Mouse (Mus musculus): ENCODE results near the gene A230050P20Rik.

The A230050P20Rik gene

GRCm38 (mm10) chr9:20875021-20875790 is 6.8 kb downstream of the A230050P20Rik start:
- DNase-seq, result no peak

- no peak for DNase-seq
Measured at GRCm38 (mm10) chr9:20876318-20877117, 8.1 kb downstream of the A230050P20Rik start.

- no peak for DNase-seq
Measured at GRCm38 (mm10) chr9:20877118-20878040, 8.9 kb downstream of the A230050P20Rik start.

DNA sequence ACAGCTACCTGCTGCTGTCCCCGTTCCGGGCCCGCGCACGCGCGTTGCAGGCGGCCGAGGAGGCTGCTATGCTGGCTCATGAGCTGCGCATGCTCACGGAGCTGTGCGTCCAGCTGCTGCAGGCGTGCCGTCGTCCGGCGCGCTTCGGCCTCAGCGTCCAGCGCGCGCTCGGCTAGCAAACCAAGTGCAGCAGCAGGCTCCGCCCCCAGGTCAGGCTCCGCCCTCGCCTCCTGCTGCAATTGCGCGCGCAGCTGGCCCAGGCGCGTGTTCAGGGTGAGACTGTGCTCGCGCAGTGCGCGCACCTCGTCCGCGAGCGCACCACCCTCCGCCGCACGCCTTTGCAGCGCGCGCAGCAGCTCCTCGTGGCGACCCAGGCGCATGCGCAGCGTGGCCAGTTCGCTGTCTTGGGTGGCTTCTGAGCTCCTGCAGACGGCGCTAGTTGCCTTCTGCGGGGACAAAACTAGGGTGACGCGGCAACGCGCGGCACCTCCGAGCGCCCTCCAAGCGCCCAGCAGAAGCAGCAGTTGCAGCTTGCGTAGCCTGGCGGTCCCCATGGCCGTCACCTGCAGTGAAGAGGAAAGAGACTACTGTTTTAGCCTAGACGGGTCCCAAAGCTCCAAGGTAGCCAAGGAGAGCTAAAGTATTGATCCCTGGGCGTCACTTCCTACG is 9.7 kb downstream of the A230050P20Rik start:
- peak; percentile 100 for DNase-seq

DNA sequence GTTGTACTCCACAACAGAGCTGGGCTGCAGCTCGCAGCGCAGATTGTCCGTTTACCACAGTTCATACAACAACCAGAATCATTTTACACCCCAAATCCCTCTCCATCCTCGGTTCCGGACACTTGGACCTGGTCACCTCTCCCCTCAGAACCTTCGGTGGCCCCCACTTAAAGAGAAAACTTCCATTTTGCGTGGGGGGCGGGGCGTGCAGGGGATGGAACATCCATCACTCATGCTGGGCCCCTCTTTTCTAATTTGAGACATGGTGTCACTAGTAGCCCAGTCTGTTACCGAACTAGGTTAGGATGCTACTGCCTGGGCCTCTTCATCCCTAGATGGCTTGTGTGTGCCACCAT is 10.2 kb downstream of the A230050P20Rik start:
- no peak for DNase-seq

GRCm38 (mm10) chr9:20879097-20879792 is 10.8 kb downstream of the A230050P20Rik start, which contains the start of gene Angptl6:
TSS of gene Angptl6 (minus strand) at chr9:20879727.
- no peak for DNase-seq

- DNase-seq, result no peak
Measured at GRCm38 (mm10) chr9:20886563-20886962, 18.1 kb downstream of the A230050P20Rik start.

DNA sequence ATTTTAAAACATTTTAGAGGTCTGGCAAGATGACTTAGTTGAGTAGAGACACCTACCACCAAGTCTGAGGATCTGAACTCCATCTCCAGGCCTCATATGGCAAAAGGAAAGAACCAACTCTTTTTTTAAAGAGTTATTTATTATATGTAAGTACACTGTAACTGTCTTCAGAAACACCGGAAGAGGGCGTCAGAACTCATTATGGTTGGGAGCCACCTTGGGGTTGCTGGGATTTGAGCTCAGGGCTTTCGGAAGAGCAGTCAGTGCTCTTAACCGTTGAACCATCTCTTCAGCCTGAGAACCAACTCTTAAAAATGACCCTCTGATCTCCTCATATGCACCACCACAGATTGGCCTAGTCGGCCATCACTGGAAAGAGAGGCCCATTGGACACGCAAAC is 18.7 kb downstream of the A230050P20Rik start:
- DNase-seq, result no peak

GRCm38 (mm10) chr9:20887704-20888385 is 19.4 kb downstream of the A230050P20Rik start, which contains the start of gene Ppan:
TSS of gene Ppan (plus strand) at chr9:20888175.
- DNase-seq, result peak; percentile 97

- no peak for DNase-seq
Measured at GRCm38 (mm10) chr9:20888386-20888765, 19.9 kb downstream of the A230050P20Rik start.

- no peak for DNase-seq
Measured at GRCm38 (mm10) chr9:20889185-20890141, 21.0 kb downstream of the A230050P20Rik start.

DNA sequence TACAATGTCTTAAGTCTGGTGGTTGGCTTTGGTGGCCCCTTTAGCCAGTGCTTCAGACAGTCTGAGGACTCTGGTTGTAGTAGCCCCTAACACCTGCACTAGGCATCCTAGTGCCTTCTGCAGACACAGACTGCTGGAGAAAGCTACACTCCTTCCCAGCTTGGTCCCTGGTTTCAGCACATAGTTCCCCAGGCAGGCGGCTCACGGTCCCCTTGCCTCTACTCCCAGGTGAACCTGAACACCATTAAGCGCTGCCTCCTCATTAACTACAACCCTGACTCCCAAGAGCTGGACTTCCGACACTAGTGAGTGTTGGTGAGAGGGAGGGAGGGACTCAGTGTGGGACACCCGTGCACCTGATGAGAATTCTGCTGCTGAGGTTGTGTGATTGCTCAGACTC is 22.0 kb downstream of the A230050P20Rik start:
- DNase-seq, result no peak

- no peak for DNase-seq
Measured at GRCm38 (mm10) chr9:20891339-20892103, 23.1 kb downstream of the A230050P20Rik start.

DNA sequence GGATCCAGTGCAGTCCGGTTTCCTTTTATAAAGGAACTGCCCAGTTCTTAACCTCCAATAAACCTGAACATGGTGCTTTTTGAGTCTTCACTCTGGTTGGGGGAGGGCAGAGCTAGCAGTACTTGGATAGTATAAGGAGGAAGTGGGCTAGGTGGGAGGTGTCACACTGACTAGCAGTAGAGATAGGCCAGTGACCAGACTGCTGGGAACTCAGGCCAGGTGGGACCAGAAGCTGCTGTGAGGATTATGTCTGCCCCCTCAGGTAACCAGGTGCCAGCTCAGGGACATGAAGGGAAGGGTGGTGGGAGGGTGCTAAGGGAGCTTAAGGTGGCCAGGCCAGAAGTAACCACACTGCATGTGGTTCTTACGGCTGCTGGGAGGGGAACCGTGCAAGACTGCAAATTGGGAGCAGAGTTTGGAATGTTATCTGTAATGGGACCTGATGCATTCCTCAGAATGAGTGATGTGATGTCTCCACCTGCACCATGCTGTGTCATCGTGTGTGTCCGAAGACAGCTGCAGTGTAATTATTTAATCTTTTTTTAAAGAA is 23.7 kb downstream of the A230050P20Rik start:
- no peak for DNase-seq

DNA sequence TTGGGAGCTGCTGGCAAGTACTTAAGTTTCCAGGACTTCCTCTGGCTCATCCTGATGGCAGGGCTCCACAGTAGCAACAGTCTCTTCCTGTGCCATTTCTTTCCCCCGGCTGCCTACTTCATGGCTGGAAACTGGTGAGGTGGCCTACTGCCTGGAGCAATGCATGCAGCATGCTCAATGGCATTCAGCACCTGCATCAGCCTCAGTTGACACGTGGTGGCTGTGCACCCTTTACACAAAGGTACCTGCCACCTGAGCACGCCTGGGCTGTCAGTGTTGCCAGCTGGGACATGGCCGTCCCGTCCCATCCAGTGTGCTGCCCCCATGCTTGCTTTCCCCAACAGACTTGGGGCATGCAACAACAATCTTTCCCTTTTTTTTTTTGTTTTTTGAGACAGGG is 24.6 kb downstream of the A230050P20Rik start:
- no peak for DNase-seq

DNA sequence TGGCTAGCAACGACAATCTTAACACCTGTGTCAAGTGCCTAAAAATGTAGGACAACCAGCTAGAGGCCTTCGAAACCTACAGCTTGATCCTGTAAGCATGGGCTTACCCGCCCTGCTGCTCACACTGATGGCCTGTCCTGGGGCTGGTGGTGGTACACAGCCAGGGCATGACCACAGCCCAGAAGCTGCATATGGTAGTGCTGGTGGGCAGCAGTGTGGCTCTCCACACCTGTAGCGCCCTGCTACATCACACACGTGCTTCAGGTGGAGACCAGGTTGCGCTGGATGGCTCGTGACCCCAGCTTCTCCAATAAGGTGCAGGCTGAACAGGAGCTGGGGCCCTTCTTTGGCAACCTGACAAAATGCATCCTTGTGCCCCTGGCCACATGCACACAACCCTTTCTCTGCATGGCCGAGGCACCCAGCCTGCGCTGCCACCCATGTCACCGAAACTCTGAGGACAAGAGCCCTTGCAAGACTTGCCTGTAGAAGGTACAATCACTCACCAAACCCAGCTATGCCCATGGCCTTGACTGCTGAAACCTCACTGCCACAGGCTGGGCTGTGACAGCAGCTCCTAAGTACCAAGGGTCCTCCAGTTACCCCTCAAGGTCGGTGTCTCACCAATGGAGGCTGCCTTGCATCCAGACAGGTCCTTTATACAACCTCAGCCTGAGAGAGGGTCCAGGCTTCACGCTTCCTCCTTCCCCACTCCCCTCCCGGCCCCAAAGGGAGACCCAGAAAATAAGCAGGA is 25.3 kb downstream of the A230050P20Rik start:
- DNase-seq, result no peak

DNA sequence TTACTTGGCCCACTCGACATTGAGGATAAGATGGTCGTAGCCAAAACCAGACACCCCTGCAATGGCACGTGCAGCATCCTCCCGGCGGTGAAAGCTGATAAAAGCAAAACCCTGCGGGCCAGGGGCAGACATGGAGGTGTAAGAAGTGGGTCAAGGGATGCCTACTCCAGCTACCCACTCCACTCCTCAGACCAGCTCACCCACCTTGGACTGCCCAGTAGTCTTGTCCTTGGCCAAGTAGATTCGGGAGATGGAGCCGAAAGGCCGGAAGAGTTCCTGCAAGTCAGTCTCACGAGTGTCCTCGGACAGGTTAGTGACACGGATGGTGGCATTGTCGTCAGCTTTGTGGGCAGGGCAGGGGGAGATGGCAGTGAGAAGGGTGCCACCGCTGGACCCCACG is 26.2 kb downstream of the A230050P20Rik start:
- DNase-seq, result no peak

- DNase-seq, result no peak
Measured at GRCm38 (mm10) chr9:20895382-20895781, 26.9 kb downstream of the A230050P20Rik start.

Measured in kidney, postnatal 14 days (tissue).